Comparison of ENCODE assay signal across 18 mouse cellular contexts in the genomic region with DNA sequence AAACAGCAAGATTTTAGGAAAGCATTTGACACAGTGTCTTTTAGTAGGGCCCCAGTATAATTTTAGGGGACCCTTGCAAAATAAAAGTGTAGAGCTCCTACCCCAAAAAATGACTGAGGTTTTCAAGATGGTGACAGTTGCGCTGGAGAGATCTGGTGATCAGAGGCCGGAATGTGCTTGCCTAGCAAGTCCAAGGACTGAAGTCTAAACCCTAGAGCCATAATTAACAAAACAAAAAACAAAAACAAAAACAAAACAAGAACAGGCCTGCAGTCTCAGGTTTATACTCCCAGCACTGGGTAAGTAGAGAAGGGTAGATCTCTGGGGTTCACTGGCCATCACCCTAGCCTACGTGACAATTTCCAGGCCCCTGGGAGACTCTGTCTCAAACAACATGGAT. TPM values are rescaled to one million over a fixed set of nuclear protein-coding genes. Genes with fewer than 3 reads are reported as not detected.
DNase-seq lines count a peak whose midpoint lies in the region; ATAC-seq and TF ChIP-seq lines count a peak whose summit lies in the region.
"Had no signal": no experiment of that assay in that cellular context is flagged by ENCODE, and none has a peak within 500 bp of the region (broad histone marks: within the 10 kb centered on the region; RNA-seq: fewer than 3 reads in every experiment).

No protein-coding gene starts in this region.

- ATAC-seq in intestine, embryonic 15.5 days, result no peak
- ATAC-seq in intestine, embryonic 16.5 days, result no peak
- no peak for ATAC-seq in lung, embryonic 15.5 days (ENCODE audit: borderline replicate concordance, extremely low read depth, low FRiP score, low TSS enrichment)
- no peak for ATAC-seq in stomach, embryonic 15.5 days (ENCODE audit: insufficient read depth, low FRiP score, low read depth)
- ATAC-seq: forebrain, postnatal 0 days; Patski had no signal

- H3K36me3 ChIP-seq in intestine, embryonic 15.5 days, result no peaks in the 10 kb centered on the region
- peaks cover 4% of the 10 kb centered on the region; the same call in 1 of the 2 replicates for H3K36me3 ChIP-seq in intestine, embryonic 16.5 days (ENCODE audit: control insufficient read depth, insufficient read depth, low read length)
- peaks cover 6% of the 10 kb centered on the region; the same call in 1 of the 2 replicates for H3K36me3 ChIP-seq in lung, embryonic 15.5 days
- H3K36me3 ChIP-seq in stomach, embryonic 15.5 days, result no peaks in the 10 kb centered on the region
- H3K36me3 ChIP-seq: hindbrain, embryonic 12.5 days had no signal

- no peaks in the 10 kb centered on the region for H3K27me3 ChIP-seq in intestine, embryonic 15.5 days (replicated peaks)
- no peaks in the 10 kb centered on the region for H3K27me3 ChIP-seq in intestine, embryonic 16.5 days (replicated peaks; ENCODE audit: control insufficient read depth, insufficient read depth, low read length)
- no peaks in the 10 kb centered on the region for H3K27me3 ChIP-seq in lung, embryonic 15.5 days
- H3K27me3 ChIP-seq in stomach, embryonic 15.5 days (replicated peaks), result no peaks in the 10 kb centered on the region
- H3K27me3 ChIP-seq: hindbrain, embryonic 12.5 days; Patski had no signal

- H3K9me3 ChIP-seq in intestine, embryonic 15.5 days, result no peaks in the 10 kb centered on the region
- no peaks in the 10 kb centered on the region for H3K9me3 ChIP-seq in intestine, embryonic 16.5 days (ENCODE audit: control insufficient read depth, low read length)
- H3K9me3 ChIP-seq in lung, embryonic 15.5 days, result no peaks in the 10 kb centered on the region
- H3K9me3 ChIP-seq in stomach, embryonic 15.5 days, result no peaks in the 10 kb centered on the region
- H3K9me3 ChIP-seq: hindbrain, embryonic 12.5 days had no signal

- no peak overlapping the region for H3K27ac ChIP-seq in gastrocnemius, adult 2 months
- H3K27ac ChIP-seq in intestine, embryonic 15.5 days, result no peak overlapping the region
- no peak overlapping the region for H3K27ac ChIP-seq in intestine, embryonic 16.5 days (ENCODE audit: low read length)
- H3K27ac ChIP-seq in lung, embryonic 15.5 days, result no peak overlapping the region
- H3K27ac ChIP-seq in stomach, embryonic 15.5 days, result no peak overlapping the region
- H3K27ac ChIP-seq: hindbrain, embryonic 12.5 days had no signal

- H3K9ac ChIP-seq in intestine, embryonic 15.5 days, result no peak overlapping the region
- H3K9ac ChIP-seq in intestine, embryonic 16.5 days (ENCODE audit: low read depth, low read length), result no peak overlapping the region
- no peak overlapping the region for H3K9ac ChIP-seq in lung, embryonic 15.5 days
- no peak overlapping the region for H3K9ac ChIP-seq in stomach, embryonic 15.5 days
- H3K9ac ChIP-seq: forebrain, postnatal 0 days; hindbrain, embryonic 12.5 days had no signal

- 92% methylated on average over 3 of the region's 3 CpGs for WGBS in intestine, embryonic 15.5 days
- WGBS in intestine, embryonic 16.5 days, result 92% methylated on average over 3 of the region's 3 CpGs
- WGBS in lung, embryonic 15.5 days, result 86% methylated on average over 3 of the region's 3 CpGs
- WGBS in stomach, embryonic 15.5 days, result 93% methylated on average over 3 of the region's 3 CpGs

- intact Hi-C loops in gastrocnemius, adult 2 months (cut with DNase I), result no loop called here

- no peak for DNase-seq in gastrocnemius, adult 2 months
- DNase-seq in gastrocnemius, adult 18-20 months (ENCODE audit: low spot score), result no peak
- no peak for DNase-seq in lung, postnatal 36 days
- no peak for DNase-seq in frontal cortex, postnatal 25 days (ENCODE audit: low spot score in 2 of 2)
- DNase-seq: cerebellum, adult 11-12 months; forebrain, postnatal 0 days; gastrocnemius, postnatal 25 days; liver; lung, adult 2 months; midbrain, embryonic 14.5 days; thymus, postnatal 36 days had no signal

- H3K4me1 ChIP-seq in intestine, embryonic 15.5 days (replicated peaks), result peaks cover 39% of the 10 kb centered on the region
- peaks cover 29% of the 10 kb centered on the region for H3K4me1 ChIP-seq in intestine, embryonic 16.5 days (ENCODE audit: control insufficient read depth, insufficient read depth, low read length)
- H3K4me1 ChIP-seq in lung, embryonic 15.5 days, result peaks cover 66% of the 10 kb centered on the region
- H3K4me1 ChIP-seq in stomach, embryonic 15.5 days, result peaks cover 31% of the 10 kb centered on the region

- TF ChIP-seq CTCF in gastrocnemius, adult 2 months (IDR thresholded peaks at IDR 0.05), result no peak

- peak overlapping the region; percentile 26; the same call in 1 of the 2 replicates for H3K4me2 ChIP-seq in intestine, embryonic 15.5 days (replicated peaks)
- no peak overlapping the region for H3K4me2 ChIP-seq in intestine, embryonic 16.5 days (ENCODE audit: low read depth, low read length)
- peak overlapping the region; percentile 87 for H3K4me2 ChIP-seq in lung, embryonic 15.5 days
- peak overlapping the region; percentile 42 for H3K4me2 ChIP-seq in stomach, embryonic 15.5 days
- H3K4me2 ChIP-seq: hindbrain, embryonic 12.5 days had no signal

- peak overlapping the region; percentile 73; the same call in 1 of the 2 replicates for H3K4me3 ChIP-seq in gastrocnemius, adult 2 months
- H3K4me3 ChIP-seq in intestine, embryonic 15.5 days (replicated peaks), result no peak overlapping the region
- H3K4me3 ChIP-seq in intestine, embryonic 16.5 days (ENCODE audit: low read length), result no peak overlapping the region
- no peak overlapping the region for H3K4me3 ChIP-seq in lung, embryonic 15.5 days
- H3K4me3 ChIP-seq in stomach, embryonic 15.5 days (replicated peaks), result no peak overlapping the region
- H3K4me3 ChIP-seq: erythroblast, embryonic 14.5 days; hindbrain, embryonic 12.5 days had no signal

RNA-seq across cellular contexts. Expression of a gene that starts 3.4 kb away (rescaled TPM):
- total RNA-seq in gastrocnemius, adult 2 months (2021), result 10 to 100 TPM; 10.9 to 14.1 TPM
- 10 to 100 TPM; 11.9 to 13.2 TPM for total RNA-seq in gastrocnemius, adult 18-20 months (2021)
- polyA plus RNA-seq in intestine, embryonic 15.5 days (2015; fragmentation: Nextera tagmentation; extraction: Ambion mirVana), result 15.6 and 15.8 TPM in 2 replicates
- 13.4 and 13.9 TPM in 2 replicates for polyA plus RNA-seq in intestine, embryonic 16.5 days (2015; fragmentation: Nextera tagmentation; extraction: Ambion mirVana)
- 27.8 and 28.0 TPM in 2 replicates for polyA plus RNA-seq in lung, embryonic 15.5 days (2015; fragmentation: Nextera tagmentation; extraction: Ambion mirVana)
- 18.1 and 21.7 TPM in 2 replicates for polyA plus RNA-seq in stomach, embryonic 15.5 days (2015; fragmentation: Nextera tagmentation; extraction: Ambion mirVana)
